Mouse (Mus musculus): ENCODE measurements around the gene Iqgap2.

The Iqgap2 gene

DNA sequence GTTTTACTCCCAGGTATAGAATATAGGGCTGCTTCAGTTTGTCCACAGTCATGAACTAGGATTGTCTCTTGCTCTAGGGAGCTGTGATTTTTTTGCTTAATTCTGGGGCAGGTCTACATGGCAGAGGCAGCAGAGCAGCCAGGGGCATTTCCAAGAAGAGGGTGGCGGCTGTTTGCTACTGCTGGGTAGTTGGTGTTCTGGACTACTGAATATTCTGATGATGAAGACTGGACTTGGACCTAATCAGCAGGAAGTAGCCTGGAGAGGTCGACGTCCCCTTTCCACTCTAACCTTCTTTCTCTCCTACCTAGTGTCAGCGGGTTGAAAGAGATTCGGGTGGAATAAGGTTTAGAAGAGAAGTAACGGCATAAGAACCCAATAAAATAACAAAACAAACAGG is 9.7 kb downstream of the Iqgap2 start:
- no peak for DNase-seq

GRCm38 (mm10) chr13:95881427-95881826 is 10.3 kb downstream of the Iqgap2 start:
- no peak for DNase-seq

- DNase-seq = no peak
Measured at GRCm38 (mm10) chr13:95880633-95881032, 11.1 kb downstream of the Iqgap2 start.

DNA sequence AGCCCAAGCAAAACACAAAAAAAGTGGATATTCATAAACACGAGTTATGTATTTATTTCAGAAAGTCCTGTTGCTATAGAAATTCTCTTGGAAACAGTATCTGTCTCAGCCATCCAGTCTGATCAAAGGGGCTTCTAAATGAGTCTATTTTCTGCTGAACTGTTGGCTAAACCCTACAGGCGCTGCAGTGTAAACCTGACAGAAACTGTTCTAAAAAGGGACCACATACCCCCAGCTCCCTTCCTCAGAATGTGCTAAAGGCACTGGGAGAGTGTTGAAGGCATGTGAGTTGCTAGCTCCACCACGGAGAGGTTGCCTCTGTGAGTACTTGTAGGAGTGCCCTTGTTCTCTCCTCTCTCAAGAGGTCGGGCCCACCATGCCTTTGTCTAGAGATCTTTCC is 19.7 kb downstream of the Iqgap2 start:
- no peak for DNase-seq

DNA sequence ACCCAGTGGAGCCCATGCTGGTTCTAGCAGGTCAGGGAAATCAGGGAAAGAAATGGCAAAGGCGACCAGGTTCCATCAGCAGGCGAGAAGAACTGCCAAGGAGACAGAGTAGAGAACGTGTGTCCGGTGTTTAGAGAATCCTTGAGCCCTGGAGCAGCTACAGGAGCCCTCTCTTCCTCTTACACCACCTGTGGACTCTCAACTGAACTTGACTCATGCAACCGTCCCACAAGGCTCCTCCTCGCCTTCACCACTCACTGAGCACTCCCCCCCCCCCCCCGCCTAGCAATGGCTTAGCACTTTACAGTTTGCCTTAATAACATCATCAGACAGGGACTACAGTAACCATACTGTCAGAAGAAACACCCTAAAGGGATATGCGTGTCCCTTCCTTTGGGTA is 21.1 kb downstream of the Iqgap2 start:
- DNase-seq = no peak

GRCm38 (mm10) chr13:95868896-95869540 is 22.7 kb downstream of the Iqgap2 start:
- DNase-seq = peak in 1 of 2 experiments; percentile 16

DNA sequence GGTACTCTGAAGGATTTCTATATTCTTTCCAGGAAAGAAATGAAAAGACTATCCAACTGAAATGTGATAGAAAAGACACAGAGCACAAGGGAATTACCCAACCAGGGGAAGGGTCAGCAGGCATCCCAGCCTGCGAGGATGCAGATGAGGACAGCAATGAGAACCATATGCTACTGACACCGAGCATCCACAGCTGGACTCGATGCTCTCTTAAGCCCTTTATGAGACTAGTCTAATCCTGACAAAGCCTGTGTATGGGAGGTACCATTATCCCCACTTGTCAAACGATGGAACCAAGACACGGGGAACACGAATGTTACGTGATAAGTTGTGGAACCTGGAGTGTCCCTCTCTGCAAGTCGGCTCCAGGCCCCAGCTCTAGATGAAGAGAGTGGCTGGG is 29.5 kb downstream of the Iqgap2 start:
- DNase-seq = no peak

- no peak for DNase-seq
Measured at GRCm38 (mm10) chr13:95859271-95859670, 32.5 kb downstream of the Iqgap2 start.

DNA sequence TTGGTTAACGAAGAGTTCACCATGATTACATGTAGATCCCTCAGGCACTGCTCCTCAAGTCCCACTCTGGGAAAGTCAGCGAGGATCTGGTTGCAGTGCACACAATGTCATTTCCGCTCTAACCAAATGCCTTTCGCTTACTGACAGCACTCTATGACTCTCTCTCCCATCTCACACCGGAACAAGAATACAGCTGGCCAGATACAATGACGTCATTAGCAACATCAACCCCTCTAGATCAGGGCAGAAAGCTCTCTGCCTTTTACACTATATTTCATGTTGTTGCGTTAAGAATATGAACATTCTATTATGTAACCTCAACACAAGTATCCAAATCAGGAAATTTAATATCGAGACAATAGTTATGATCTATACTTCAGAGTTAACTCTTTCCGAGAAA is 32.9 kb downstream of the Iqgap2 start:
- DNase-seq = no peak

- DNase-seq = no peak
Measured at GRCm38 (mm10) chr13:95855537-95855936, 36.2 kb downstream of the Iqgap2 start.

GRCm38 (mm10) chr13:95851611-95852010 is 40.1 kb downstream of the Iqgap2 start:
- DNase-seq = no peak

DNA sequence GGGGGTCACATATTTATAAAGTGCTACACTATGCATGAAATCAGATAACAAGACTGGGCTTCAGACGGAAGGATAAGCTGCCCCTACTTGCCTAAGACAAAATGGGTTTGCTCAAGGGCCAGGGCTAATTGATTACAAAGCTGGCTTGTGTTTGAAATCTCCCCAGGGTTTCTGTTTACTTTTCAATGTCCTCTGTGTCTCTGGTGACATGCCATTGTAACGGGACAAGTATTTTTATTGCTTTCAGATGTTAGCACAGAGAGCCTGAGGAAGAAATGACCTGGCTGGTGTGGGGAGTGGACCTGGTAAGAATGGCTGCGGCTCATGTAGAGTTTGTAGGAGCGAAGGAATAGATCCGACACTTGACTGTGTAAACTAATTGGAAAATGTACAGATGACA is 41.3 kb downstream of the Iqgap2 start:
- no peak for DNase-seq

GRCm38 (mm10) chr13:95849501-95850007 is 42.2 kb downstream of the Iqgap2 start:
- DNase-seq = no peak

GRCm38 (mm10) chr13:95846364-95846763 is 45.4 kb downstream of the Iqgap2 start:
- DNase-seq = no peak

DNA sequence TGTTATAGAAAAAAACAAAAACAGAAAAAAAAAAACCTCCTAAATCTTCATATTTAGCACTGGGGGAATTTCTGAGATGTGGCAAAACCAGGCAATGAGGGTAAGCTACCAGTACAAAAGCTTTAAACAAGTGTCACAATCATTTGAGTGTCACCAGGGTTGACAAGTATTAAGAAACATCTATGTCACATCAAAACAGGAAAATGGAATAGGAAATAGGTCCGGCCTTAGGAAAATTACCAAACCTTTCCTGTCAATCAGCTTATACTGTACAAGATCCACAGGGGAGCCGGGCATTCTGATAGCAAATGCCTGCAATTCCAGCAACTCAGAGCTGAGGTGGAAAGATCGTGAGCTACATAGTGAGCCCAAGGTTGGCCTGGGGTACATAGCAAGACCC is 46.8 kb downstream of the Iqgap2 start:
- DNase-seq = no peak

GRCm38 (mm10) chr13:95843411-95844026 is 48.2 kb downstream of the Iqgap2 start:
- peak in 1 of 2 experiments; percentile 17 for DNase-seq

DNA sequence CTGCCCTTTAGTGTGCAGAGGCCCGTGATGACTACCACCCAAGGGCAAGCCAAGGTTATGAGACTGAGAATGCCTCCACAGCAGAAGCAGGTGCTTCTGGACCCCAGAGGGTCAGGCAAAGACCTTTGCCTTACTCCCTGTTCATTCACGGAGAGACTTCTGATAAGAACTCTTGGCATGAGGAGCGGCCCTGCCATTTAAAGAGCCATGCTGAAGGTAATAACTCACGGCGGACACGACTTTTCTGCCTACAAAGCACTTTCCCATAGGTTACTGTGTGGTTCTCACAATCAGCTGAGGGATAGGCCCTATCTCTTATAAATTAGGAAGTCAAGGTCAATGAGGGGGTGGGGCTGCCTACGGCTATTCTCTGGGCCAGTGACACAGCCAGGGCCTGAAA is 48.9 kb downstream of the Iqgap2 start:
- DNase-seq = no peak

DNA sequence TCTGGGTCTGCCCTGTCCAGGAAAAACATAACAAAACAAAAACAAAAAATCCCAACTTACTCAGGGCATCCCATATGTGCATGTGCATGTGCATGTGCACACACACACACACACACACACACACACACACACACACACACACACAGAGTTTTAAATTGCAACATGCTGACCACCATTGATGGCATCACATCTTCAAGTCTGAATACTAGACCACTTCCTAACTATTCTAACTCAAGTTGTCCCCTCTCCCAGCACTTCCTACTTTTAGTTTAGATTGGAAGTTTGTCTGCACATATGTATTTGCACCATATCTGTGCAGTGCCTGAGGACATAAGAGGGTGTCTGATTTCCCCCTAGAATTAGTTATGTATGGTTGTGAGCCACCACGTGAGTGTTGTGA is 49.8 kb downstream of the Iqgap2 start:
- no peak for DNase-seq

DNA sequence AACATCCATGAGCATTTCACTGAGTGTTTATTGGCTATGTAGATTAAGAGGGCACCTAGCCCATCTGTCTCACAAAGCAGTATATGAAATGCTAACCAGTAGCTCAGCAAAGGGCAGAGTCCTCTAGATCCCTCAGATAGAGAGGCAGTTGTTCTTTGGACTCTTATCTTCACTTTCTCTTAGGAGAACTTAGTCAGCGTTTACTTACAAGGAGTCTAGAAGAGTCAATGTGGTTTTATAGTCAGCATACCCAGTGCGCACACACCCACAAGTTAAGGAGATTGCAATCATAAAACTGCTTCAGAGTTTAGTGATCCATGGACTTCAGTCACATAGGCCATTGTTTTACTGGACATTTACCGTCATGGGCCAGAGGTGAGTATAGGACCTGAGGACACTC is 54.8 kb downstream of the Iqgap2 start:
- no peak for DNase-seq

DNA sequence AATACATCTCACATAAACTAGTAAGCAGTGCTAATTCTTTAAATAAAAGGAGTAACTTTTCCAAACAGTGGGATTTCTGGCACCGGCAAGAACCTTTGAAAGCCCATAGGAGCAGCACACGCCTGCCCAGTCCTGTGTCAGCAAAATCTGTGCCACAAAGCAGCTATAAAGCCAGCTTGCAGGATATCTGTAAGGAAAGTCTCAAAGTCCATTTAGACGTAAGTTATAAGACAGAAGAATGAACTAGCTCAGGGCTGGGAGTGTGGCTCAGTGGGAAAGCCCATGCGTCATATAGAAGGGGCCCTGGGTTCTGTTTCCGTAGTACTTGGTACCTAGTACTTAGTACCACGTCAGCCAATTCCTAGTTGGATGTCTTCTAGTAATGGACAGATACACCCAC is 58.2 kb downstream of the Iqgap2 start:
- DNase-seq = no peak

GRCm38 (mm10) chr13:95832712-95833111 is 59.0 kb downstream of the Iqgap2 start:
- DNase-seq = no peak

DNA sequence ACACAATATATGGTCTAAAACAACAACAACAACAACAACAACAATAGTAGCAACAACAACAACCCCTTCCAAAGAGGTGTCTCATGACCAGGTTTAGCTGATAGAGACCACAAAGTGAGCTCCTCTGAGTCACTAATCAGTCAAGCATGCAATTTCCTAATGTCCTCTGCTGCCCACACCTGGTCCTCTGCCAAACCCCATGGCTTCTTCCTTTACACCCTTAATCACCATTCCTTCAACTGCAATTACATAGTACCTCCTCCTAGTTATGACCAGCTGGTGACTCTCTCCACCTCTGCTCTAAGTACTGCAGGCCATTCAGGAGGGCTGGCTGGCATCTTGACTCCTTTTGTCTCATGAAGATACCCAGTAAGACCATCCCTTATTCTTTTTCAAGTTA is 60.0 kb downstream of the Iqgap2 start:
- no peak for DNase-seq

GRCm38 (mm10) chr13:95829431-95830171 is 62.1 kb downstream of the Iqgap2 start:
- no peak for DNase-seq

- no peak for DNase-seq
Measured at GRCm38 (mm10) chr13:95828616-95829015, 63.1 kb downstream of the Iqgap2 start.
